Mouse (Mus musculus) adrenal gland, adult 18-20 months (tissue): Measurements from ENCODE around the gene Map10. TPM values are rescaled to one million over a fixed set of nuclear protein-coding genes. Genes with fewer than 3 reads are reported as not detected.

Experiments used
- DNase-seq, 2 experiments: peaks; one replicate each; pipeline ENCODE4 v3.0.0; 2021 to 2022; ENCODE audit warnings: low spot score in 2 of 2
- total RNA-seq, 2 experiments: library from RNA; stranded (reverse); gene quantifications; 1 replicate in 1 of 2; 2 replicates in 1 of 2; pipeline ENCODE4 v1.2.3; 2021

The Map10 gene
- total RNA-seq, 2 experiments from 2014 or later: 2.9 to 3.2 TPM

GRCm38 (mm10) chr8:125709171-125709570, 39.6 kb downstream of the Map10 start:
- DNase-seq: no peak

- no peak for DNase-seq
Observed at GRCm38 (mm10) chr8:125711514-125711913, 41.9 kb downstream of the Map10 start.

DNA sequence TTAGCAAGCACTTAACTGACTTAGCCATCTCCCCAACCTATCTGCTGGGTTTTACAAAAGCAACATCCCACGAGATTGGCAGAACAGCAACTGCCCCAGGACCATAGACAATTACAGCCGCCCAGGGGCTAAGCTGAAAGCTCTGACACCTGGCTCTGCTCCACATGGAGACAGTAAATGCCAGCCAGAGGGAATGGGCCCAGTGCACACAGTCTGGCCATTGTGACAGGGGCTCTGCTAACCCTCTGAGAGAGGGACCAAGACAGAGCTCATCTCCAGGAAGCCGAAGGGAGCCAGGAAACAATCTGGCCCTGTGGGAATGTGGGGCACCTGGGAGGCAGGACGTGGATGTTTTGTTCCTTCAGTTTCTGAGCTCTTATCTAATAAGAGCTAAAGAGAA, 46.6 kb downstream of the Map10 start:
- DNase-seq: no peak

GRCm38 (mm10) chr8:125716613-125717012, 47.0 kb downstream of the Map10 start:
- no peak for DNase-seq

GRCm38 (mm10) chr8:125718914-125719313, 49.3 kb downstream of the Map10 start:
- no peak for DNase-seq

DNA sequence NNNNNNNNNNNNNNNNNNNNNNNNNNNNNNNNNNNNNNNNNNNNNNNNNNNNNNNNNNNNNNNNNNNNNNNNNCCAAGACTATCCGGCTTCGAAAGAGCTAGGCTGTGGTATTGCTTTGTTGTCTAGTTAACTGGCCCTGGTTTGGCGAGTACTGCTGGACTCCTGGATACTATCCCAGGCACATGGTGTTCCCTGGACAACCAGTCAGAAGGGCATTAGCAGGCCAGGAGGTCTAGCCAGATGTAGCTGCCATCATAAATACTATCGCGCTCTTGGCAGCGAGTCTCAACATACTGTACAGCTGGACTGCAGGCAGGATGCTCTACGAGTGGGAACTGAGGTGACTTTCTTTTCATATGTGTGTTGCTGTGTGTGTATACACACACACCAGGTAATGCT, 53.1 kb downstream of the Map10 start:
- DNase-seq: no peak

Other genes starting within 250 kb of the Map10 start
- gene Sipa1l2, start 100.0 kb upstream of the Map10 start, total RNA-seq: 10 to 100 TPM; 34.3 to 48.1 TPM
- gene Ntpcr, start 60.1 kb downstream of the Map10 start, total RNA-seq: 10 to 100 TPM; 15.4 to 20.7 TPM
- gene Pcnx2, start 228.5 kb downstream of the Map10 start, total RNA-seq: under 1 TPM; 0.51 to 0.60 TPM
- gene Map3k21, start 240.6 kb downstream of the Map10 start, total RNA-seq: under 1 TPM; 0.22 to 0.96 TPM